Mouse (Mus musculus): ENCODE measurements around the gene Saa4. TPM values are rescaled to one million over a fixed set of nuclear protein-coding genes. Genes with fewer than 3 reads are reported as not detected.

Gene Saa4
- polyA plus RNA-seq, 1 experiment, result not detected

- no peaks in the 10 kb centered on the region for H3K27me3 ChIP-seq (replicated peaks; ENCODE audit: control insufficient read depth, insufficient read depth, low read length)
- H3K4me1 ChIP-seq (ENCODE audit: control insufficient read depth, insufficient read depth, low read length), result peaks cover 7% of the 10 kb centered on the region; the same call in 1 of the 2 replicates
- no peak overlapping the region for H3K4me3 ChIP-seq (ENCODE audit: insufficient read depth, low read depth, low read length)
- WGBS, result 87% methylated on average over 2 of the region's 2 CpGs
- no peak overlapping the region for H3K27ac ChIP-seq (ENCODE audit: insufficient read depth, low read depth, low read length)
- DNase-seq, result no peak
- no peak for TF ChIP-seq CTCF (conservative IDR thresholded peaks at IDR 0.05; ENCODE audit: insufficient read depth, insufficient read length, low read depth, low read length)
- TF ChIP-seq POLR2A (IDR thresholded peaks at IDR 0.05; ENCODE audit: low read depth, low read length), result no peak
- no peaks in the 10 kb centered on the region for H3K36me3 ChIP-seq (ENCODE audit: control insufficient read depth, insufficient read depth, low read length)
These were observed 2.6 kb upstream of the Saa4 start for GRCm38 (mm10) chr7:46734983-46735382.

- H3K36me3 ChIP-seq (ENCODE audit: control insufficient read depth, insufficient read depth, low read length), result no peaks in the 10 kb centered on the region
- no peak overlapping the region for H3K27ac ChIP-seq (ENCODE audit: insufficient read depth, low read depth, low read length)
- TF ChIP-seq CTCF (conservative IDR thresholded peaks at IDR 0.05; ENCODE audit: insufficient read depth, insufficient read length, low read depth, low read length) (no peak), POLR2A (IDR thresholded peaks at IDR 0.05; ENCODE audit: low read depth, low read length) (no peak)
- no peaks in the 10 kb centered on the region for H3K27me3 ChIP-seq (replicated peaks; ENCODE audit: control insufficient read depth, insufficient read depth, low read length)
- no peak for DNase-seq
- WGBS, result 86% methylated on average over 1 of the region's 1 CpGs
- H3K4me3 ChIP-seq (ENCODE audit: insufficient read depth, low read depth, low read length), result no peak overlapping the region
- peaks cover 7% of the 10 kb centered on the region; the same call in 1 of the 2 replicates for H3K4me1 ChIP-seq (ENCODE audit: control insufficient read depth, insufficient read depth, low read length)
These were observed 4.8 kb downstream of the Saa4 start for GRCm38 (mm10) chr7:46727584-46727983.

DNA sequence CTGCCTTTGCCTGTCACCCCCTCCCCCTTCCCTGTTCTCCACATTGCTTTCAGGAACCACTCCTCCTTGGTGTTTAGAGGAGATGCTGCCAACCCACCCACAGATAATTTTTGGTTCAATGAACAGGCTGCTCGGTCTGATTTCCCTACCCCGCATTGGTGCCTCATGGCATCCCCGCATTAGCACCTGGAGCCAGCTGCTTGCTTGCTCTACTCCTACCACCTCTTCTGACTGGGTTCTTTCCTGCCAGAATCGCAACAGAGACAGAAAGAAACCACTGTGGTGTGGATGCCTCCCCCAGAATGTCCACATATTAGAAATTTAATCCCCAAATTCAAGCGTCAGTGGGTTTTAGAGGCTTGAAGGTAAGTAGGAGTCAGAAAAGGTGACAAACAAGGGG is 8.0 kb downstream of the Saa4 start:
- Histone ChIP-seq H3K27me3 (replicated peaks; ENCODE audit: control insufficient read depth, insufficient read depth, low read length) (no peaks in the 10 kb centered on the region), H3K27ac (ENCODE audit: insufficient read depth, low read depth, low read length) (no peak overlapping the region), H3K36me3 (ENCODE audit: control insufficient read depth, insufficient read depth, low read length) (no peaks in the 10 kb centered on the region), H3K4me3 (ENCODE audit: insufficient read depth, low read depth, low read length) (no peak overlapping the region), H3K4me1 (ENCODE audit: control insufficient read depth, insufficient read depth, low read length) (peaks cover 7% of the 10 kb centered on the region; the same call in 1 of the 2 replicates)
- DNase-seq, result no peak
- 35% methylated on average over 5 of the region's 5 CpGs for WGBS
- TF ChIP-seq POLR2A (IDR thresholded peaks at IDR 0.05; ENCODE audit: low read depth, low read length) (no peak), CTCF (conservative IDR thresholded peaks at IDR 0.05; ENCODE audit: insufficient read depth, insufficient read length, low read depth, low read length) (no peak)

DNA sequence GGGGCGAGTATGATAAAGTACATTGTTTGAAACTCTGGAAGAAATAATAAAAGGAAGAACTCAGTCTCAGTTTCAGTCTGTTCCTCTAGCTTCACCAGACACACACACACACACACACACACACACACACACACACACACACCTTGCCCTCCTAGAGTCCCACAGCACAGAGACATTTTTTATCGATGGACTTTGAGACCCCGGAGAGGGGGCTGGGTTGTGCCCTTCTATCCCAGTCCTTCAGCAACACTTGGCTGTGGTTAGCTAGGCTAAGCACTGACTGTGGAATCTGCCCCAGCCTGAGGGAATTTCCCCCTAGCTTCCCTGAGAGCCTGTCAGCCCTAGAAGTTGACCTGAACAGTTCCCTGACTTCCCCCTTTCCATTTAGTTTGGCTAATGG is 8.6 kb downstream of the Saa4 start:
- Histone ChIP-seq H3K36me3 (ENCODE audit: control insufficient read depth, insufficient read depth, low read length) (no peaks in the 10 kb centered on the region), H3K27me3 (replicated peaks; ENCODE audit: control insufficient read depth, insufficient read depth, low read length) (no peaks in the 10 kb centered on the region), H3K27ac (ENCODE audit: insufficient read depth, low read depth, low read length) (no peak overlapping the region), H3K4me1 (ENCODE audit: control insufficient read depth, insufficient read depth, low read length) (peaks cover 7% of the 10 kb centered on the region; the same call in 1 of the 2 replicates), H3K4me3 (ENCODE audit: insufficient read depth, low read depth, low read length) (no peak overlapping the region)
- DNase-seq, result peak; percentile 66
- TF ChIP-seq POLR2A (IDR thresholded peaks at IDR 0.05; ENCODE audit: low read depth, low read length), result no peak
- no peak for TF ChIP-seq CTCF (conservative IDR thresholded peaks at IDR 0.05; ENCODE audit: insufficient read depth, insufficient read length, low read depth, low read length)
- WGBS, result 43% methylated on average over 3 of the region's 3 CpGs

DNA sequence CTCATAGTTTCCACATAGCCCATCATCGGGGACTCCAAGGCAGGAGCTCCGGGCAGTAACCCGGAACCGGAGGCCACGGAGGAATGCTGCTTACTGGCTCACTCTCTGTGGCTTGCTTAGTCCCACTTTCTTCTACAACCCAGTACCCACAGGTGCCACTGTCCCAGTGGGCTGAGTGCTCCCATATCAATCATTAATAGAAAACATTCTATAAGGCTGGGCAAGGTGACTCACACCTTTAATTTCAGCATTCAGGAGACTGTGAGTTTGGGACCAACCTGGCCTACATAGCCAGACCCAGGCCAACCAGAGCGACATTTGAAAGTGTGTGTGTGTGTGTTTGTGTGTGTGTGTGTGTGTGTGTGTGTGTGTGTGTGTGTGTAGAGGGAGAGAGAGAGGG is 9.0 kb downstream of the Saa4 start:
- H3K27me3 ChIP-seq (replicated peaks; ENCODE audit: control insufficient read depth, insufficient read depth, low read length), result no peaks in the 10 kb centered on the region
- H3K36me3 ChIP-seq (ENCODE audit: control insufficient read depth, insufficient read depth, low read length), result no peaks in the 10 kb centered on the region
- 68% methylated on average over 6 of the region's 6 CpGs for WGBS
- H3K27ac ChIP-seq (ENCODE audit: insufficient read depth, low read depth, low read length), result no peak overlapping the region
- TF ChIP-seq CTCF (conservative IDR thresholded peaks at IDR 0.05; ENCODE audit: insufficient read depth, insufficient read length, low read depth, low read length) (no peak), POLR2A (IDR thresholded peaks at IDR 0.05; ENCODE audit: low read depth, low read length) (no peak)
- DNase-seq, result no peak
- peaks cover 7% of the 10 kb centered on the region; the same call in 1 of the 2 replicates for H3K4me1 ChIP-seq (ENCODE audit: control insufficient read depth, insufficient read depth, low read length)
- no peak overlapping the region for H3K4me3 ChIP-seq (ENCODE audit: insufficient read depth, low read depth, low read length)

DNA sequence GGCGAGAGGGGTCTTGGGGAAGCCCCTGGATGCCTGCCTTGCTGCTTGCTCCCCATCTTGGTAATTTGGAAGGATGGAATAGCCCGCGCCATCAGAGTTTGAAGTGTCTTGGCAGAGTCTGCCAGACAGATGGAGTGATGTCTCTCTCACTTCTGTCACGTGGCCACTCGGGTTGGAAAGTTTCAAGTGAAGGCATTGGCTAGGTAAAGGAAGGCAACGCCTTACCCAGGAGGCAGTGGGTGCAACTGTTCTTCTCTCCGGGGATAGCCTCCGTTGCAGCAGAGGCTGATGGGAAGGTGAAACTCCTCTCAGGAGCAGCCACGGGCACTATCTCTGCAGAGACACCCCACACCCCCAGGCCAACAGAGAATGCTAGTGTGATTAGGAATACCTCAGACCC is 11.9 kb downstream of the Saa4 start:
- no peak overlapping the region for H3K27ac ChIP-seq (ENCODE audit: insufficient read depth, low read depth, low read length)
- DNase-seq, result no peak
- H3K4me1 ChIP-seq (ENCODE audit: control insufficient read depth, insufficient read depth, low read length), result peaks cover 7% of the 10 kb centered on the region; the same call in 1 of the 2 replicates
- no peak overlapping the region for H3K4me3 ChIP-seq (ENCODE audit: insufficient read depth, low read depth, low read length)
- 86% methylated on average over 9 of the region's 9 CpGs for WGBS
- no peaks in the 10 kb centered on the region for H3K36me3 ChIP-seq (ENCODE audit: control insufficient read depth, insufficient read depth, low read length)
- no peak for TF ChIP-seq POLR2A (IDR thresholded peaks at IDR 0.05; ENCODE audit: low read depth, low read length)
- TF ChIP-seq CTCF (conservative IDR thresholded peaks at IDR 0.05; ENCODE audit: insufficient read depth, insufficient read length, low read depth, low read length), result no peak
- no peaks in the 10 kb centered on the region for H3K27me3 ChIP-seq (replicated peaks; ENCODE audit: control insufficient read depth, insufficient read depth, low read length)

DNA sequence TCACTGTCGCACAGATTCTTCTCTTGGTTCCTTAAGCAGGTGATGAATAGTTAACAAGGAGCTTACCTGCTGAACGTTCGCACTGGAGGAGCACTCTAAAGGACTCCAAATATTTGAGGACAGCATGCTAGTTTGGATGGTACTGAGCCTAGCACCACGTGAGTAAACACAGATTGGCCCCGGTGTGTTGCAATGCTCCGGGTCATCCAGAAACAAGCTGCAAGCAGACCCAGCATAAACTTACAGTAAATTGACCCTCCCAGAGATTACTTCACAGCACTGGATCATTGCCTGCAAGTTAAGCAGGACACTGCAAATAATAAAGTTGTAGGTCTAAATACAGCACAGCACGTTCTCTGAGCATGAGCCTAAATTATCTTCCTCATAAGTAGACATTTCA is 12.9 kb downstream of the Saa4 start:
- Histone ChIP-seq H3K27me3 (replicated peaks; ENCODE audit: control insufficient read depth, insufficient read depth, low read length) (no peaks in the 10 kb centered on the region), H3K4me3 (ENCODE audit: insufficient read depth, low read depth, low read length) (no peak overlapping the region), H3K36me3 (ENCODE audit: control insufficient read depth, insufficient read depth, low read length) (no peaks in the 10 kb centered on the region), H3K4me1 (ENCODE audit: control insufficient read depth, insufficient read depth, low read length) (peaks cover 7% of the 10 kb centered on the region; the same call in 1 of the 2 replicates), H3K27ac (ENCODE audit: insufficient read depth, low read depth, low read length) (no peak overlapping the region)
- peak; percentile 45 for DNase-seq
- TF ChIP-seq CTCF (conservative IDR thresholded peaks at IDR 0.05; ENCODE audit: insufficient read depth, insufficient read length, low read depth, low read length) (no peak), POLR2A (IDR thresholded peaks at IDR 0.05; ENCODE audit: low read depth, low read length) (no peak)
- 51% methylated on average over 7 of the region's 7 CpGs for WGBS
